Mouse (Mus musculus): ENCODE results near the gene Cldn18. TPM values are rescaled to one million over a fixed set of nuclear protein-coding genes. Genes with fewer than 3 reads are reported as not detected.

The Cldn18 gene
- polyA plus RNA-seq (2012; ENCODE audit: insufficient read depth, insufficient read length, missing spikeins), result not detected in 2 replicates

DNA sequence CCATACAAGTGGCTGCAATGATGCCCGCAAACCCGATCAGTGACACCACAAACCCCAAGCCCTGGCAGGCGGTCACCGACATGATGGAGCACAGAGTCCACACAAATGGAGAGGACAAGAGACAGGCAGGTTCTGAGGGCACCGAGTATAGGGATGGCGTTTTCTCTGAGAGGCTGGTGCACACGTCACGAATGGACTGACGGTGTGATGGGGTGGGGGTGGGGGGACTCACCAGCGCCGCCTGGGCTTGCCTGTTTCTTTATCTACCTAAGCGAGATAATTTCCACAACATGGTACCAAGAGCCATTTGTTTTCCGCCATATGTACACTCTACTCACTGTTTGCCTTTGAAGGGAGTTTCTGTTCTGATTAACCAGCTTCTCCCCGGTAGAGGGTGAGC lies at the start of gene Cldn18:
Cldn18 (minus strand) TSS at position 134 of the 400 bp plus-strand sequence.
- Histone ChIP-seq H3K27ac (replicated peaks; ENCODE audit: low read depth, low read length) (no peak within 1 kb of the TSS), H3K4me3 (ENCODE audit: insufficient read depth, low read depth, low read length) (no peak within 1 kb of the TSS), H3K4me1 (ENCODE audit: control insufficient read depth, insufficient read depth, insufficient read length, low read length) (no peaks in the 10 kb centered on the region)

DNA sequence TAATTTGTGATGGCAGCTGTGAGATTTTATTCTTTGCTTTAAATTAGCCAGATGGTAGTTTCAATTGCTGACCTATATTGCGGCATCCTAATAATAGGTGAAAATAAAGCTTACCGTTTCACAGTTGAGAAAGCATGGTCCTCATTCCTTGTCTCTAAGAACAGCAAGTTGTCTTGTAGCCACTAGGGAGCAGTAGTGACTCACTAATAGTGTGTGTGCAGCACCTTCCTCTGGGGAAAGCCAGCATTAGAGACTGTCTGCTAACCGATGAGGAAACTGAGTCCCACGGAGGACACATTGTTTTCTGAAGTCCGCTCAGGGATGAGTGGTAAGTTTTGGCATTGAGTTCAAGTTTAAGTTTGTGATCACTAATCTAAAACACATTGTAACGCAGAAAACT lies 46.5 kb upstream of the Cldn18 start:
- Histone ChIP-seq H3K4me3 (ENCODE audit: insufficient read depth, low read depth, low read length) (no peak overlapping the region), H3K4me1 (ENCODE audit: control insufficient read depth, insufficient read depth, insufficient read length, low read length) (no peaks in the 10 kb centered on the region), H3K27ac (replicated peaks; ENCODE audit: low read depth, low read length) (no peak overlapping the region)

DNA sequence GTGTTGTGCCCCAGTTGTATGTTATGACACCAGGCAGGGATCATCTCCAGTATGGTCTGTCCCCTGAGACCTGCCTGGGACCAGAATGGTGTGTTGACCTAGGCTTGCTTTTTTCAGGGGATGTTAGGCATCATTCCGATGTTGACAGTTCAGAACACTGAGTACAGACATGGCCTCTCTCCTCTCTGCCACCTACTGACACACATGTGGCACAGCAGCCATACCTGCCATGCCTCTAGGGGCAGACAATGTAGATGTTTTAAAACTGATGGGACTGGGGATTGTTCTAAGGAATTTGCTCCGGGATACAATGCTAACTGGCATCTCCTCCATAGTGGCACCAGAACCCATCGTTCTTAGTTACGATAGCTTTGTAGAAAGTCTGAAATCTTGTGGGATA lies 33.2 kb upstream of the Cldn18 start:
- H3K4me3 ChIP-seq (ENCODE audit: insufficient read depth, low read depth, low read length), result no peak overlapping the region
- no peaks in the 10 kb centered on the region for H3K4me1 ChIP-seq (ENCODE audit: control insufficient read depth, insufficient read depth, insufficient read length, low read length)
- no peak overlapping the region for H3K27ac ChIP-seq (replicated peaks; ENCODE audit: low read depth, low read length)

DNA sequence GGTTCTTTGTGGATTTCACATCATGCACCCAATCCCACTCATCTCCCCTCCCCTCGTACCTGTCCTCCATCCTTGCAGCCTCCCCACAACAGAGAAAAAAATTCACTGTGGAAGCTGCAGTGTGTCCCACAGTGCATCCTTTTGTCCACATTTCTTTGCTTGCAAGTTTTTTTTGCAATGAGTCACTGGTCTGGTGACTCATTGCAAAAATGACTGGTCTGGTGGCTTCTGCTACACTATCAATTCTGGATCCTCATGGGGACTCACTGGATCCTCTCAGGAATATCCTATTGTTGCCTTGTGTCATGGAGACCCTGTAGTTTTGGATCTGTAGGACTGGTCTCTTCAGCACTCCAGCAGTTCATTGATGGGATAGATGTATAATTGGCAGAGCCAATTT lies 31.2 kb upstream of the Cldn18 start:
- Histone ChIP-seq H3K4me1 (ENCODE audit: control insufficient read depth, insufficient read depth, insufficient read length, low read length) (no peaks in the 10 kb centered on the region), H3K4me3 (ENCODE audit: insufficient read depth, low read depth, low read length) (no peak overlapping the region)

DNA sequence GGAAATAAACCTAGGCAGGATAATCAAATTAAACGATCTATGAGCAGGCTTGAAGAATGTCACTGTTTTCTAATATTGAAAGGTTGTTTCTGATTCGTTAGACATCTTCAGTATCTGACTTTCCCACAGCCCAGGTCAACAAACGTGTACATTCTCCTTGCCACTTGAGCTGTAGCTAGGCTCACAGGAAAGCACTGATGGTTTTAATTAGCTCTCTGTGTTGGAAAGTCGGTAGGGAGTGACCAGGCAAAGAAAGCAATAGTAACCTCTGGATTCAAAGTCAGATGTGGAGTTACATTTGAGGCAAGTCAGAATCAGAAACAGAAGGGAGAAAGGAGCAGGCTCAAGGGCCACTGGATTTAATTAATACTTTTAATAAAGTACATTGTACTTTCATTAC lies 30.7 kb upstream of the Cldn18 start:
- H3K27ac ChIP-seq (replicated peaks; ENCODE audit: low read depth, low read length), result no peak overlapping the region
- no peaks in the 10 kb centered on the region for H3K4me1 ChIP-seq (ENCODE audit: control insufficient read depth, insufficient read depth, insufficient read length, low read length)

More for the DNA sequence above, 31.2 kb upstream of the Cldn18 start:
- H3K27ac ChIP-seq (replicated peaks; ENCODE audit: low read depth, low read length), result no peak overlapping the region

DNA sequence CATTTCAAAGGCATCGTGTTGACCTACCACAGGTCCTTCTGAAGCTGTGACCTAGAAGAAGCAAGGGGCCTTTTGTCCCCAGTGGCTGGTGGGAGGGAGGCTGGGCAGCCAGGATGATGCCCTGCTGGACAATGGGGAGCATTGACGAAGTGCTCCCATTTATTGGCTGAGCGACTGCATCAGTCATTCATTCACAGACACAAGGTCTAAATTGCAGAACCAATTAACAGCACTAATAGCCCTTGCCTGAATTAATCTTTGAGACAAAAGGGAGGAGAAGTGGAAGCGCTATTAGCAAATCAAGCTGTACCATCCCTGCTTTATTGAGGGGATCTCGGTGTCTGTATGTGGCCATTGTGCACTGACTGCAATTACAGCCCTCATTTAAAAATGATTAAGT lies 27.5 kb upstream of the Cldn18 start:
- H3K27ac ChIP-seq (replicated peaks; ENCODE audit: low read depth, low read length), result no peak overlapping the region
- H3K4me3 ChIP-seq (ENCODE audit: insufficient read depth, low read depth, low read length), result no peak overlapping the region
- H3K4me1 ChIP-seq (ENCODE audit: control insufficient read depth, insufficient read depth, insufficient read length, low read length), result no peaks in the 10 kb centered on the region

More for the DNA sequence above, 30.7 kb upstream of the Cldn18 start:
- no peak overlapping the region for H3K4me3 ChIP-seq (ENCODE audit: insufficient read depth, low read depth, low read length)

DNA sequence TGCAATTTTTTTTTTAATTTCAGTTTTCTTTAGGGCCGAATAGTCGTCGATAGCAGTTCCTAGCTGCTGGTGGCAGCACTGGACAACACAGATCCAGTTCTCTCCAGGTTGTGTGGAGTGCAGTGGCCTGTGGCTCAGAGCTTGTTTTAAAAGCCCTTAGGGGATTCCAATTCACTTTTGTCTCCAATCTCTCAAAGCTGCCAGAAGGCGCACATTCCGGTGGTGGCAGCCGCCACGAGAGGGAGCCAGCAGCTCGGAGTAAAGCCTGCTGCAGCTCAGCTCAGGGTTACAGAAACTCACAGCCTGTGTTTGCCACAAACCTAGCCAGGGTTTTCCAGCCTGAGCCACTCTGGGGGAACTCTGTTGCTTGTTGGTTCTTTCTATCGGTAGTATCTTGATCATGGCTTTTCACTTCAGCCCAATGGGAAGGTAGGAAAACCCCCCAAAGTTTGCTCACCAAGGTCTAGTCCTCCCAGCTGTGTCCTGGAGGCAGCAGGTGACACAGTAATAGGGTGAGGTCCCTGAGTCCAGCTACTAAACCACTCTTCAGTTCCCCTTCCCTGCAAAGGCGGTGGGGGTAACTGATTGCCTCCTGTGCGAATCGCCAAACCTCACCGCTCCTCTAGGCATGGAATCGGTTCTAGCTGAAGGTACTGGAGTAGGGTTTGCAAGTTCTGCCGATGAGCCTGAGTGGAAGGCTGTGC lies 13.0 kb upstream of the Cldn18 start:
- Histone ChIP-seq H3K4me3 (ENCODE audit: insufficient read depth, low read depth, low read length) (no peak overlapping the region), H3K27ac (replicated peaks; ENCODE audit: low read depth, low read length) (no peak overlapping the region), H3K4me1 (ENCODE audit: control insufficient read depth, insufficient read depth, insufficient read length, low read length) (no peaks in the 10 kb centered on the region)

DNA sequence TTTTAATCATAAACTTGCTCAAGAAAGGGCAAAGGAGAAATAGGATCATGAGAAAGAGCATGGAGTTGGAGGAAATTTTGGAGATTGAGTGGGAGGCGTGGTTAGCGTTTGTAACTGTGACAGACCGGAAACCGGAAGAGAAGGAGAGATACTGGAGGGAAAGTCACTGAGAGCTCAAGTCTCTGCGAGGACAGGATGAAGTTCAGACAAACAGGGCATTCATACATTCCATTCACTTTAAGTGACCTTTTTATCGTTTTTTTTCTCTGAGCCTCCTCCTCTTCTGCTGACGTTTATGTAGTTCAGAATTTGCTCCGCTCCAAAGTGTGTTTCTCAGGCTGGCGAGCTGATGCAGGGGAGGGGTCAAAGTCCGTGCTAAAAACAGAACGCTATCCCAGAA lies 10.8 kb upstream of the Cldn18 start:
- H3K27ac ChIP-seq (replicated peaks; ENCODE audit: low read depth, low read length), result no peak overlapping the region
- H3K4me3 ChIP-seq (ENCODE audit: insufficient read depth, low read depth, low read length), result no peak overlapping the region
- H3K4me1 ChIP-seq (ENCODE audit: control insufficient read depth, insufficient read depth, insufficient read length, low read length), result no peaks in the 10 kb centered on the region

DNA sequence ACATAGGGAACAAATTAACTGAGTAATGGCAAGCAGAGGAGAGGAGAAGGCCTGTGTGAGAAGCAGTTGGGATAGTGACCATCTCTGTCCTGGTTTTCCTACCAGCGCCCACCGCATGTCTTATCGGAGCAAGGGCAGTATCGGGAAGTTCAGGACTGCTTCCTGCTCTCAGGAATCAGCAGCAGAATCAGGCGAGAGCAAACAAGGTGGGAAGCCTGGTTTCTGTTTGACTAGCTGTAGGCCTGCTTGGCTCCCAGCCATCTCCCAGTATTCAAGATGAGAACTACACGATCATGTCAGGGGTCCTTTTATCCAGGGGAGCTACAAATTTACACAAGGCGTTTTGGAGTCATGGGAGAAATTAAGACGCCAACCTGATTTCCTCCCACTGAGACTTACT lies 8.2 kb upstream of the Cldn18 start:
- Histone ChIP-seq H3K4me1 (ENCODE audit: control insufficient read depth, insufficient read depth, insufficient read length, low read length) (no peaks in the 10 kb centered on the region), H3K27ac (replicated peaks; ENCODE audit: low read depth, low read length) (no peak overlapping the region), H3K4me3 (ENCODE audit: insufficient read depth, low read depth, low read length) (no peak overlapping the region)

DNA sequence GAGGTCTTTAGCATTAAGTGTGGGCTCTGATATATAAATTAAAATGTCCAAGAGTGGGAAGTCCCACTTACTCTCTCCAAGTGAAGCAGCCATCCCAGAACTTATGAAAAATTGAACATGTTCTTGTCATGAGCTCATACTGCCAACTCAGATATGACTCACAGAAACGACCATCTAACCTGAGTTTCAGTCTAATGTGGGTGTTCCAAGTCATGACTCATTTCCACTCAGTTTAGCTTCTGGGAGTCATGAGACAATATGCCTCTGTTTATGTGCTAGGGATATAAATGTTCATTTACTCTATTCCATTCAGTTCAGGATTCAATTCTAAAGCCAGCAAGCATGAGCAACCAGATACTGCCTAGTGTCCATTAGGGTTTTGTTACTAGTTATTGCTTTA lies 2.9 kb upstream of the Cldn18 start:
- no peaks in the 10 kb centered on the region for H3K4me1 ChIP-seq (ENCODE audit: control insufficient read depth, insufficient read depth, insufficient read length, low read length)
- no peak overlapping the region for H3K27ac ChIP-seq (replicated peaks; ENCODE audit: low read depth, low read length)
- no peak overlapping the region for H3K4me3 ChIP-seq (ENCODE audit: insufficient read depth, low read depth, low read length)

DNA sequence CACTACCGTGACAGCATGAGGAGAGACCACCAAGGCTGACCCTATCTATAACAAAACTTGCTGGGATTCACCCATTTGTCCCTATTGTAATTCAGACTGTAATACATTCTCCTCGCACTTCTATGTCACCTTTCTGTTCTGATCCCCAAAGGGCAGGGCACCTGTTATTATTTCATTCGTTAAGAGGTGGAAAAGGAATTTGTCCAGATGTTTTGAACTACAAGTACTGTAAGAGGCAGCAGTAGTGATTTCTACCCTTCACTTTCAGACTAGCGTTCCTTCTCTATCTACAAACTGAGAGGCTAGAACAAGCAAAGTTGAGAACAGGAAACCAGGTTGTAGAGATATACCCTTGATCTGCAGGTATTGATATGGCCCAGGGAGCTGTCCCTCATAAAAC lies 6.8 kb downstream of the Cldn18 start:
- no peaks in the 10 kb centered on the region for H3K4me1 ChIP-seq (ENCODE audit: control insufficient read depth, insufficient read depth, insufficient read length, low read length)
- no peak overlapping the region for H3K4me3 ChIP-seq (ENCODE audit: insufficient read depth, low read depth, low read length)
- no peak overlapping the region for H3K27ac ChIP-seq (replicated peaks; ENCODE audit: low read depth, low read length)

DNA sequence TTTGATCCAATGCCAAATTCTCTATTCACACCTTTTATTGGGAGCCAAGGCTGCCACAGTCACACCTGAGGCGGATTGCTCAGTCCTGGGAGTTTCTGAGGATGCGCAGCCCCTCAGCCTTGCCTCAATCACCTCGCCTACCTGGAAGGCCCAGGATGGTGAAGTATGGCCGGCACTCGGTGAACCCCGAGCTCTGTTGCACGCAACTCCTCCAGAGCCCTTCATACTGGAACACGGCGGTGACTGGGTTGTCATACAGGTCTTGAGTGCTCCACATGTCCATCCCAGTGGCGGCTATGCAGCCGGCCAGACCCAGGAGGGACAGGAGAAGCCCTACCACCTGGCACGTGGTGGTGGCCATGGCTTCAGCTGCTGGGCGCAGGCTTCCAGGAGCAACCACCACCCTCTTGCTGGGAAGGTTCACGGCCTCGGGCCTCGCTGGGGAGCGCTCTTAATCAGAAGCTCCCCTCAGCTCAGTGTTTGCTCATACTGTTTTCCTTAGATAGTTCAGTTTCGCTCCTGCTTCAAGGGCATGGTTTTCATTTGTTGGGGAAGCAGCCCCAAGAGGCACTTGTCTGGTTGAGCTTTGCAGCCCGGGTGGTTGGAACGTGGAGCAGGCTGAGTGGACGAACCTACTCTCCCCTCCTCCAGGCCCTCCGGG lies 7.3 kb downstream of the Cldn18 start:
- Histone ChIP-seq H3K4me3 (ENCODE audit: insufficient read depth, low read depth, low read length) (no peak overlapping the region), H3K27ac (replicated peaks; ENCODE audit: low read depth, low read length) (no peak overlapping the region), H3K4me1 (ENCODE audit: control insufficient read depth, insufficient read depth, insufficient read length, low read length) (no peaks in the 10 kb centered on the region)

DNA sequence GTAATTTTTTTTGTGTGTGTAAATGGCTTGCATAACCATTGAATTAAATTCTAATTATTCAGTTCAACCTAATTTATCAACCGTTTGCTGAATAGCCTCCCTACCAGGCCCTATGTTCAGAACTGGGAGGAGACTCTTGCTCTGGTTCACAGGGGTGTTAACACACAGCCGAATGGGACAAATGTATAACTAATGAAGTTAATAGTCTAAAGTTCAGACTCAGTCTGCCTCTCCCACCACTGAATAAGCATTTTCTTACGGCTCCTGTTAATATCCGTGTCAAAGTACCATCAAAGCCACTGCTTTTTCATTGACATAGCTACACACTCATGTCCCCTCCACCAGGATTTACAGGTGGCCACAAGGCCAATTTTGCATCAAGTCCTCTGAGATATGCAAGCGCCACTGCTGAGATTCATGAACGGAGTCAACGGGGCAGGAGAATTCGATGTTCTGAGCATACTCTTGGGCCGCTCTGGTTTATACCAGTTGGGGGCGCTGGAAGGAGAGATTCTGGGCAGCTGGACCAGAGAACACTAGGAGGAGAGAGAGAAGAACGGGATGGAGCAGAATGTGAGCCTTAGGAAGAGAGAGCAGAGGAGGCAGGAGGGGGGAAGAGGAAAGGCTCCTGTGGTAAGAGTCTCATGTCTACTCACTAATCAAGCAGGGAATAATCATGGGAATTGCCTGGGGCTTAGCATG lies 9.5 kb downstream of the Cldn18 start:
- Histone ChIP-seq H3K27ac (replicated peaks; ENCODE audit: low read depth, low read length) (no peak overlapping the region), H3K4me1 (ENCODE audit: control insufficient read depth, insufficient read depth, insufficient read length, low read length) (no peaks in the 10 kb centered on the region), H3K4me3 (ENCODE audit: insufficient read depth, low read depth, low read length) (no peak overlapping the region)

DNA sequence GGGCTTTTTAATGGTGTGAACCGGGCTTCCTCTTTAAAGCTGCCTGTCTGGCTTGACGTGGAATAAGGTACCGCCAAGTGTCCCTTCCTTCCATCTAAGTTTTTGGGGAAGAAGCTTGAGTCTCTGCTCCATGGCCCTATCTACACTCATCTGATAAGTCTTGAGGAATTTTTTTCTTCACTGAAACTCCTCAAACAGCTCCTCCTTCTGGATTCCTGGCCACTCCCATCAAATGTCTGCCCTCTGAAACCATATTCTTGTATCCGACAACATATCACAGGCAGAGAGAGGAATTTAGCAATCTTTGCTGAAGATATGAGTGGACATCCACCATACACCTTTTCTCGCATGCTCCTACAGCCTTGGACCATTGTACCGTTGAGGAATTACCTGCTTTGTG lies 10.8 kb downstream of the Cldn18 start:
- H3K27ac ChIP-seq (replicated peaks; ENCODE audit: low read depth, low read length), result no peak overlapping the region
- no peaks in the 10 kb centered on the region for H3K4me1 ChIP-seq (ENCODE audit: control insufficient read depth, insufficient read depth, insufficient read length, low read length)
- no peak overlapping the region for H3K4me3 ChIP-seq (ENCODE audit: insufficient read depth, low read depth, low read length)

DNA sequence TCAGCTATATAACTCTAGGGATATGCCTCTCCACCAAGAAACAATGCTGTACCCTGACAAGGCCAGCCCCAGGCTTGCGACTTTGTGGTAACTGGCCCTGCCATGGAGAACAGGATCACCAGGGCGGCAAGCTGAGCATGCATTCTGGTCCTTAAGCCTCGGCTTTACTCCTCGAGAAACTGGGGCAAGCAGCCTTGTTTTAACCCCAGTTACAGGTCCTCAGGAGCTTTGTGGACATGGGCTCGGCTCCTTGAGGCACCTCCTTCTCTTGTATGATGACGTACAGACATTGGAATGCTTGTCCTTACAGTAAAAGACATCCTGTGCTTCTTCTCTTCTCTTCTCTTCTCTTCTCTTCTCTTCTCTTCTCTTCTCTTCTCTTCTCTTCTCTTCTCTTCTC lies 13.4 kb downstream of the Cldn18 start:
- no peak overlapping the region for H3K4me3 ChIP-seq (ENCODE audit: insufficient read depth, low read depth, low read length)
- no peak overlapping the region for H3K27ac ChIP-seq (replicated peaks; ENCODE audit: low read depth, low read length)
- no peaks in the 10 kb centered on the region for H3K4me1 ChIP-seq (ENCODE audit: control insufficient read depth, insufficient read depth, insufficient read length, low read length)

DNA sequence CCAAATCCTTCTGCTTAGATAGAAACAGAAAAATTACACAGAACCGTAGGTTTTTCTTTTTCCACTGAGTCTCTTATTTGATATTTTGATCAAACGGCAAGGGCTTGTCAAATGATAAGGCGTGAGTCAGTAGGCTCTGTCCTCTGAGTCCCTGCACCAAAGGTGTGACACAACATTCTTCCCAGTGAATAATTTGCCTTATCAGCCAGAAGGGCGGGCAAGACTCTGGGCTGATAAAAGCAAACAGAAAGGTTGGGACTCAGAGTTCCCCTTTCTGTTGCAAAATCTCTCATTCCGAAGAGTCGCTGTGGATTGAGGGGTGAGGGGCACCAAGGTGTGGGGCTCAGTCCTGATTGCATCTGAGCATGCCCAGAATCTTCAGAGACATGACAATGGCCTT lies 14.9 kb downstream of the Cldn18 start:
- H3K4me3 ChIP-seq (ENCODE audit: insufficient read depth, low read depth, low read length), result no peak overlapping the region
- no peaks in the 10 kb centered on the region for H3K4me1 ChIP-seq (ENCODE audit: control insufficient read depth, insufficient read depth, insufficient read length, low read length)
- no peak overlapping the region for H3K27ac ChIP-seq (replicated peaks; ENCODE audit: low read depth, low read length)

Measured in brown adipose tissue, adult 24 weeks (tissue).